8 mouse cellular contexts compared by ENCODE assay signal in genomic region chr10:81411471-81412400, GRCm38 (mm10). TPM values are rescaled to one million over a fixed set of nuclear protein-coding genes. Genes with fewer than 3 reads are reported as not detected.
DNase-seq lines count a peak whose midpoint lies in the region; ATAC-seq and TF ChIP-seq lines count a peak whose summit lies in the region.

No protein-coding gene starts in this region.

- H3K27me3 ChIP-seq in forebrain, embryonic 12.5 days: peaks cover 23% of the 10 kb centered on the region
- no peaks in the 10 kb centered on the region for H3K27me3 ChIP-seq in small intestine, adult 2 months (ENCODE audit: control insufficient read depth, insufficient read depth, low read length)

- H3K4me3 ChIP-seq in forebrain, embryonic 12.5 days (replicated peaks): no peak overlapping the region
- no peak overlapping the region for H3K4me3 ChIP-seq in small intestine, adult 2 months (ENCODE audit: low read depth, low read length)

- peaks cover 4% of the 10 kb centered on the region; the same call in 1 of the 2 replicates for H3K36me3 ChIP-seq in forebrain, embryonic 12.5 days (replicated peaks)
- H3K36me3 ChIP-seq in small intestine, adult 2 months (ENCODE audit: control insufficient read depth, insufficient read depth, low read length): peaks cover 4% of the 10 kb centered on the region; the same call in 1 of the 2 replicates

- H3K4me2 ChIP-seq in forebrain, embryonic 12.5 days: no peak overlapping the region

- no peaks in the 10 kb centered on the region for H3K9me3 ChIP-seq in forebrain, embryonic 12.5 days

- no peak overlapping the region; the same call in 1 of the 2 replicates for H3K9ac ChIP-seq in forebrain, embryonic 12.5 days

- TF ChIP-seq CTCF in small intestine, adult 2 months (IDR thresholded peaks at IDR 0.05; ENCODE audit: extremely low read depth, insufficient read length, insufficient replicate concordance, low read depth, low read length): no peak

- peaks cover 90% of the 10 kb centered on the region for H3K4me1 ChIP-seq in forebrain, embryonic 12.5 days
- peaks cover 79% of the 10 kb centered on the region for H3K4me1 ChIP-seq in small intestine, adult 2 months (ENCODE audit: control insufficient read depth, insufficient read depth, insufficient read length, low read length)

- no peak for TF ChIP-seq POLR2A in small intestine, adult 2 months (IDR thresholded peaks at IDR 0.05; ENCODE audit: low read depth, low read length)

- 77% methylated on average over 18 of the region's 18 CpGs for WGBS in forebrain, embryonic 12.5 days
- WGBS in small intestine, adult 2 months: 41% methylated on average over 18 of the region's 18 CpGs

- ATAC-seq in forebrain, embryonic 12.5 days (ENCODE audit: low FRiP score): no peak
- no peak for ATAC-seq in megakaryocyte-erythroid progenitor cell, adult 5-6 weeks (replicated peaks; ENCODE audit: low FRiP score, low TSS enrichment, poor library complexity, severe bottlenecking)

- intact Hi-C loops in heart, postnatal 25 days (cut with DNase I): loop anchor here (1.0 kb wide), 1 partner anchor 19 kb away; no protein-coding TSS in a partner anchor

- DNase-seq in 3134 (ENCODE audit: extremely low read depth, insufficient read length, low spot score): peak; percentile 97
- peak; percentile 81 for DNase-seq in adrenal gland, postnatal 25 days
- peak; percentile 96 for DNase-seq in heart, postnatal 25 days (ENCODE audit: low spot score)
- peak; percentile 75 to 80 for DNase-seq in layer of hippocampus, adult 8-10 months (ENCODE audit: low spot score in 2 of 2)
- DNase-seq in lung, postnatal 25 days (ENCODE audit: low spot score): peak; percentile 81

- peak overlapping the region; percentile 71 for H3K27ac ChIP-seq in forebrain, embryonic 12.5 days
- H3K27ac ChIP-seq in small intestine, adult 2 months (ENCODE audit: insufficient read depth, low read depth, low read length): peak overlapping the region; percentile 78

RNA-seq across cellular contexts. Expression of gene Smim24, which starts 18.9 kb away (rescaled TPM):
- 1.4 TPM in 1 of 2 replicates, not detected in the other for total RNA-seq in adrenal gland, postnatal 25 days (2021)
- polyA plus RNA-seq in forebrain, embryonic 12.5 days (2016; fragmentation: Nextera tagmentation; extraction: Ambion mirVana): 1.8 and 2.6 TPM in 2 replicates
- 1 to 10 TPM; 2.0 TPM for total RNA-seq in heart, postnatal 25 days (2021)
- 1 to 10 TPM; 1.3 to 1.7 (median 1.4) TPM for total RNA-seq in layer of hippocampus, adult 8-10 months (2022)
- polyA plus RNA-seq in small intestine, adult 2 months (2012; rRNA removed): 2,702 and 6,898 TPM in 2 replicates
- 7.7 and 12.8 TPM in 2 replicates for total RNA-seq in megakaryocyte-erythroid progenitor cell, adult 5-6 weeks (2014; fragmentation: Nextera tagmentation)
- 7.4 and 7.5 TPM in 2 replicates for total RNA-seq in megakaryocyte-erythroid progenitor cell, adult 5-6 weeks (2017)

RNA-seq across cellular contexts. Expression of gene Gm48552, which starts 22.9 kb away (rescaled TPM):
- total RNA-seq in adrenal gland, postnatal 25 days (2021): 1.5 TPM in 1 of 2 replicates, not detected in the other
- 1.4 and 2.1 TPM in 2 replicates for polyA plus RNA-seq in forebrain, embryonic 12.5 days (2016; fragmentation: Nextera tagmentation; extraction: Ambion mirVana)
- under 1 TPM in 1 of 2 experiments, not detected in 1; 0.70 TPM for total RNA-seq in heart, postnatal 25 days (2021)
- 1 to 10 TPM; 2.9 to 9.7 (median 4.2) TPM for total RNA-seq in layer of hippocampus, adult 8-10 months (2022)
- 2.9 and 5.0 TPM in 2 replicates for polyA plus RNA-seq in small intestine, adult 2 months (2012; rRNA removed)
- total RNA-seq in megakaryocyte-erythroid progenitor cell, adult 5-6 weeks (2014; fragmentation: Nextera tagmentation): 4.0 TPM in 1 of 2 replicates, not detected in the other
- total RNA-seq in megakaryocyte-erythroid progenitor cell, adult 5-6 weeks (2017): not detected in 2 replicates

RNA-seq across cellular contexts. Expression of gene Gm48551, which starts 27.5 kb away (rescaled TPM):
- total RNA-seq in adrenal gland, postnatal 25 days (2021): 1.7 TPM in 2 replicates
- 4.2 and 4.6 TPM in 2 replicates for polyA plus RNA-seq in forebrain, embryonic 12.5 days (2016; fragmentation: Nextera tagmentation; extraction: Ambion mirVana)
- total RNA-seq in heart, postnatal 25 days (2021): under 1 TPM; 0.61 to 0.78 TPM
- 1 to 10 TPM; 2.7 to 5.5 (median 4.5) TPM for total RNA-seq in layer of hippocampus, adult 8-10 months (2022)
- 1.8 and 4.8 TPM in 2 replicates for polyA plus RNA-seq in small intestine, adult 2 months (2012; rRNA removed)
- total RNA-seq in megakaryocyte-erythroid progenitor cell, adult 5-6 weeks (2014; fragmentation: Nextera tagmentation): 1.2 and 6.3 TPM in 2 replicates
- total RNA-seq in megakaryocyte-erythroid progenitor cell, adult 5-6 weeks (2017): 0.11 and 2.6 TPM in 2 replicates

RNA-seq across cellular contexts. Expression of gene Dohh, which starts 27.5 kb away (rescaled TPM):
- 48.4 and 52.7 TPM in 2 replicates for total RNA-seq in adrenal gland, postnatal 25 days (2021)
- polyA plus RNA-seq in forebrain, embryonic 12.5 days (2016; fragmentation: Nextera tagmentation; extraction: Ambion mirVana): 68.1 and 68.5 TPM in 2 replicates
- 10 to 100 TPM; 52.0 to 56.2 TPM for total RNA-seq in heart, postnatal 25 days (2021)
- 10 to 100 TPM; 64.3 to 78.5 (median 72.6) TPM for total RNA-seq in layer of hippocampus, adult 8-10 months (2022)
- 86.8 and 113 TPM in 2 replicates for polyA plus RNA-seq in small intestine, adult 2 months (2012; rRNA removed)
- total RNA-seq in megakaryocyte-erythroid progenitor cell, adult 5-6 weeks (2014; fragmentation: Nextera tagmentation): 12.3 and 31.4 TPM in 2 replicates
- 31.2 and 37.8 TPM in 2 replicates for total RNA-seq in megakaryocyte-erythroid progenitor cell, adult 5-6 weeks (2017)

RNA-seq across cellular contexts. Expression of gene Fzr1, which starts 33.4 kb away (rescaled TPM):
- total RNA-seq in adrenal gland, postnatal 25 days (2021): 49.3 and 51.6 TPM in 2 replicates
- polyA plus RNA-seq in forebrain, embryonic 12.5 days (2016; fragmentation: Nextera tagmentation; extraction: Ambion mirVana): 145 and 148 TPM in 2 replicates
- total RNA-seq in heart, postnatal 25 days (2021): 10 to 100 TPM; 27.7 to 32.3 TPM
- total RNA-seq in layer of hippocampus, adult 8-10 months (2022): 10 to 100 TPM; 64.6 to 72.1 (median 67.2) TPM
- polyA plus RNA-seq in small intestine, adult 2 months (2012; rRNA removed): 70.5 and 132 TPM in 2 replicates
- total RNA-seq in megakaryocyte-erythroid progenitor cell, adult 5-6 weeks (2014; fragmentation: Nextera tagmentation): 28.5 and 50.0 TPM in 2 replicates
- 12.2 and 14.9 TPM in 2 replicates for total RNA-seq in megakaryocyte-erythroid progenitor cell, adult 5-6 weeks (2017)
